Mouse (Mus musculus) right cerebral cortex, postnatal 10 days (tissue): ENCODE results near the gene Shld2.
"Not testable (repeated sequence)": the region's sequence is repeated elsewhere in the genome, so short reads cannot be mapped to it uniquely, and the experiment has no call there.

Experiments used
- DNase-seq, 2 experiments: peaks; one replicate each; pipeline ENCODE4 v3.0.0; 2021; ENCODE audit warnings: low spot score in 2 of 2

Shld2 gene

DNA sequence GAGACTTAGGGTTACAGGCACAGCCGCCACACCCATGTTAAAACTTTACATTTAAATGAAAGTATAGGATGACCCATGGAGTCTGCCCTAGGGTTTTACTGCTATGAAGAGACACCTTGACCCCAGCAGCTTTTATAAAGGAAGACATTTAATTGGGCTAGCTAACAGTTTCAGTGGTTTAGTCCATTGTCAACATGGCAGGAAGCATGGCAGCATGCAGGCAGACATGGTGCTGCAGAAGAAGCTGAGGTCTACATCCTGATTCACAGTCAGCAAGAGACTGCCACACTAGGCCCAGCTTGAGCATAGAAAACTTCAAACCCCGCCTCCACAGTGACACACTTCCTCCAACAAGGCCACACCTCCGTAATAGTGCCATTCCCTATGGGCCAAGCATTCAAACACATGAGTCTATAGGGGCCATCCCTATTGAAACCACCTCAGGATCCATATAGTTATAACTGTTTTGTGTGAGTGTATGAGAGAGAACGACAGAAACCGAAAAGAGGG, 13.3 kb upstream of the Shld2 start:
- DNase-seq, result no peak

DNA sequence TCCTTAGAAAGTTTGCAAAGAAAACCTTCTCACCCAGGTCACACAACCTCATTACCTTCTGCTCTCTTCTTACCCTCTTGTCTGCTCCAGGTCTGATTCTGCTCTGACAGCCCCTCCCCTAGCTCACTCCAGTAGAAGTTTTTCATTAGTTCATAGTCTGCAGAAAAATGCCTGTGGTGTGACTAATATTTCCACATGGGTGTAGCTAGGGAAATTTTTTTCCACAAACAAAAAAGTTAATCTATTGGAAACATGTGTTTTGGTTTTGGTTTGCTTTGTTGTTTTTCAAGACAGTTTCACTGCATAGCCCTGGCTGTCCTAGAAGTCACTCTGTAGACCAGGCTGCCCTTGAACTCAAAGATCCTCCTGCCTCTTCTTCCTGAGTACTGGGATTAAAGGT, 7.8 kb upstream of the Shld2 start:
- DNase-seq, result no peak

DNA sequence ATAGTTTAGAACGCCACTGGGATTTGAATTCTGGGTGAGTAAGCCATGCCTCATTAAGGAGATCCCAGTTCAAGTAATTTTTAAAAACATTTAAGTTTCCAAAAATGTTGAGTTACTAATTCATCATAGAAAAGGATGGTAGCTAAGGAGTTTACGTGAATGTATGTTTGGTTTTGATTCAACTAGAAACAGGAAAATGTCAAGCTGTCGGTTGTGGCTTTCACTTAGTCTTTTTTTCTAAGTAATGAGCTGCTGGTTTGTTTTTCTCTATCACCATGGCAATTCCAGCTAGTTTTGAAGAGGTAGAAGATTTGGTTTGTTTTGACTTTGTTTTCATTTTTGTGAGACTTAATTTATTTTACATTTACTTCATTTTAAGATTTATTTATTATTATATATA, 7.1 kb upstream of the Shld2 start:
- DNase-seq, result no peak

DNA sequence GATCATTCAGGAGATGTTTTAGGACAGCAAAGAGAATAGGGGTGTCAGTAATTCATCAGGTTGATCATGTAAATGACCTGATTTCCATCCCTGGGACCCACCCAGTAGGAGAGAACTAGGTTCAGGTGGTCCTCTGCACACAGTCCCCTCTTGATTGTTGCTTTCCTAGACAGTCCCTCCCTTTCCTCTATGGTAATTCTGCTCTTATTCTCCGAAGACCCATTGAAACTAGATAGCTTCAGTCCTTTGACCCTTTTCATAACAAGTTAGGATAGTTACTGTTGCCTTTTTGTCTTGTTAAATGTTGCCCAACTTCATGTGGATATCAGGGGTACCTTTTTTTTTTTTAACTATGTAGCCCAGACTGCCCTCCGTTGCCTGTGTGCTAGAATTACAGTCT, 6.1 kb upstream of the Shld2 start:
- no peak for DNase-seq

DNA sequence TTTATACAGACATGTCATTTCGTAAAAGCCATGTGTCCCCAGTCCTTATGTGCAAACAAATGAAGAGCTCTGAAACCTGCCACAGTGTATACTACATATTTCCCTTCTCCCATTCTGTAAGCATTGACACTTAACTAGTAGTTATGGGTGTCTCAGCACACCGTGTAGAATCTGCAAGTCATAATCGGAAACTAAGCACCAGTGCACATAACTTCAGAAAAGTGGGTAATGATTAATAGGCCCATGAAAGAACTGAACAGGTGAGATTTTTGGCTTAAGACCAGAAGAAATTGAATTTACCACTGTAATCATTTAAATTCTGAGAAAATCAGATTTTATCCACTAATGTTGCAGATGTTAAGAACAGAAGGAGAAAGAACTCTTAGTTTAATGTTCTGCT, 4.5 kb upstream of the Shld2 start:
- no peak for DNase-seq

DNA sequence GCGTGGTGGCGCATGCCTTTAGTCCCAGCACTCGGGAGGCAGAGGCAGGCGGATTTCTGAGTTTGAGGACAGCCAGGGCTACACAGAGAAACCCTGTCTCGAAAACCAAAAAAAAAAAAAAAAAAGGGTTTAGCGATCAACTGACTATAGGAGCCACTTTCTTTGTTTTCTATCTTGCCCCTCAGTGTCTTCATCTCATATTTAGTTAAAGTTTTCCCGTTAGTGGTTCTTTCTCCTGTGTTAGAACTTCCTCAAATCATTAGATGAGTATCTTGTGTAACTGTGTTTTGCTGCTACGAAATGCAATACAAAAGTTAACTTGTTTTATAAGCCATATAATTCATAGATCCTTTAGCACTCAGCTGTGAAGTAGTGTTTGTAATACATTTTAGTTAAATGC, 4.1 kb upstream of the Shld2 start:
- not testable (repeated sequence) for DNase-seq

DNA sequence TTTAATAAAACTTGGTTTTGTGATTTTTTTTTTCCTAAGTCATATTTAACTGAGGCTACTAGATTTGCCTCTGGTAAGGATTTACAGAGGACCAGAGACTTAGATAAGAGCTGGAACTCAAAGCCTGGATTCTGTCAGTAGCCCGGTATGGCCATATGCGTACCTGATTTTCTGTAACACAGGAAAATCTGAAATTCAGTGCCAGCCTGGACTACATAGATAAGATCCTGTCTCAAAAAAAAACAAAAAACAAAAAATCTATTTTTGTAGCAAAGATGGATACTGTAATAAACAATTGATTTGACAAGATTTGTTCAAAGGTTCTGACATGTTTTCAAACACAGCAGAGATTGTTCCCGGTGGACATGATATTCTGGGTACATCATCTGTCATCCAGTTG, 3.3 kb upstream of the Shld2 start:
- DNase-seq, result no peak

DNA sequence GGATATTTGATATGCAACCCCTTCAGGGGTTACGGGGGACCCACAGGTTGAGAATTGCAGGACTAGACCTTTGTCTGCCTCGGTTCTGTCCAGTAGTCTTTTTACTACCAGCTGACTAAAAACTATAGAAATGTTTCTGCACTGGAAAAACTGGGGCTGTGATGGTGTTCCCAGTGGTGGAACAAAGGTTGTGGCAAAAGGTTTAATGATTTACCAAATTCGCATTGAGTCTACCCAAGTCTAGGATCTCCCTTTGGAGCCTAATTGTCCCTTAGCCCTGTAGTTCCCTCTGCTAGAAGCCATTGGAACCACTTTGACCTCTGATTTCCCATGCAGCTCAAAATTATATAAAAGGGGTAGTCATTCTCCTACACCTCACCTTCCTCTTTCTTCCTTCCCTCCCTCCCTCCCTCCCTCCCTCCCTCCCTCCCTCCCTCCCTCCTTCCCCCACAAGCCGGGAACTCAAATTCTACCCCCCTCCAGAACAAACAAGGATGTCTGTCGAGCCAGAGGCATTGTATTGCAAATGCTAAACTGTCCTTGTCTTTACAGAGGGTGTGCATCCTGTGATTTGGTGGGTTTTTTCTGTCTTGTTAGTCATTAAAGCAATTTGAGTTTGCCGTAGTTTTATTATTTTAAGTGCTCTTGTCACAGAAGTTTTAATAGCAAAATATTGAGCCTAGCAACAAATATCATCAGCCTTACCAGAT, 2.2 kb upstream of the Shld2 start:
- no peak for DNase-seq

DNA sequence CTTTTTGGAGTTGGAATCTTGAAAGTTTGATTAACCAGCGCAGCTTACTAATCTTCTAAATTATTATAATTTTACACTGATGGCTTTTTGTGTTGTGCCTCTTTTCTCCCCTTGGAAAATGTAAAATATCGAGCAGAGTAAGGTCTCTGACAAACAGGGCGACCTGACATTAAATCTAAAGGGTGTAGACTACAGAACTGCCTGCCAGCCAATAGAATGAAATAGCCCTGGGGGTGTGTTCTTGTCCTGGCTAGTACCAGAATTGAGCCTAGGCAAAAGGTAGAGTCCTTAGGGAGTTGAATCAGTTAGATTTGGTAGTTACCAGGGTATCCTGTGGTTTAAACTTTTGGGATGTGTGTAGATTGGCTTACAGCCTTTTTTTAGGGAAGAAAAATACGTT, 1.4 kb upstream of the Shld2 start:
- no peak for DNase-seq

DNA sequence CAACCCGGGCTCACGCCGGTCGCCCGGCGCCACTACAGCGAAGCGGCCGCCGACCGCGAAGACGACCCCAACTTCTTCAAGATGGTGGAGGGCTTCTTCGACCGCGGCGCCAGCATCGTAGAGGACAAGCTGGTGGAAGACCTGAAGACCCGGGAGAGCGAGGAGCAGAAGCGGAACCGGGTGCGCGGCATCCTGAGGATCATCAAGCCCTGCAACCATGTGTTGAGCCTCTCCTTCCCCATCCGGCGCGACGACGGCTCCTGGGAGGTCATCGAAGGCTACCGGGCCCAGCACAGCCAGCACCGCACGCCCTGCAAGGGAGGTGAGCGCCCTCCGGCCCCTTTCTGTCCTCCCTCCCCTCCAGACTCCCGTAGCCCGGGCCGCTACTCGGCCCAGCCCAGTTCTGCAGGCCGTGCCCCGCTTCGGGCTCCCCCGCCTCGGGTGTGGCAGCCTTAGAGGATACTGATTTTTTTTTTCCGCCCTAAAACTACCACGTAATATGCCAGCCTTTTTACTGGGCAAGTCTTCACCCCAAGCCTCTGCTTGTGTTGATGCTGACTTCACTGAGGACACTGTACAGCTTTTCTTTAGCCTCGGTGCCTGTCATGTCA, 833 bp upstream of the Shld2 start:
- DNase-seq, result peak; percentile 56 to 65

DNA sequence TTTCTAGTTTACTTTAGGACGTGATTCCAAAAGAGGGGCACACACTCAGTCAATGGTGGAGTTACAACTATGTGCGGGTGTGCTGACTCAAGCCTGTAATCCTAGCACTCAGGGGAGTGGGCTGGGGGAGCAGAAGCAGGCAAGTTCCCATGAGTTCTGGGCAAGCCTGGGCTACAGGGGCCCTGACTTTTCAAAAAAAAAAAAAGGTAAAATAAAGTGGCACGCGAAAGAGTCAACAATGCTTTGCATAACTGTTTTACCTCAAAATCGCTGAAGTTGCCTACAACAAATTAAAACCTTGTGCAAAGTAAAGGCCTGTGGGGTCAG, 423 bp downstream of the Shld2 start:
- DNase-seq, result no peak

DNA sequence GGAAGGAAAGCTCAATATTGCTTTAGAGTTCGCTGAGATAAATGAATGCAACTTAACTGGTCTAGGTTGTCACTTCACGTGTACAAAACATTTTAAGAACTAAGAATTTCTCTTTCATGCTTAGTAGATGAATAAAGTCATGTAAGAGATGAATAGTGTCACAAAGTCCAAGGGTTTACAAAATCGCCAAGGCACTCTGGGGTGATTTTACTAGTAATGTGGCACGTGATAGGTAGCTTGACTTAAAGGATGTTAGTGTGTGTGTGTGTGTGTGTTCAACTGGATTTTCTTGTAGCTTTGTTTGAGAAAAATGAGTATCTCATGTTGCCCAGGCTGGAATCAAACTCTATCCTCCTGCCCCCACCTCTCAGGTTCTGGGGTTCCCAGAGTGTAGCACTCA, 1.0 kb downstream of the Shld2 start:
- no peak for DNase-seq

DNA sequence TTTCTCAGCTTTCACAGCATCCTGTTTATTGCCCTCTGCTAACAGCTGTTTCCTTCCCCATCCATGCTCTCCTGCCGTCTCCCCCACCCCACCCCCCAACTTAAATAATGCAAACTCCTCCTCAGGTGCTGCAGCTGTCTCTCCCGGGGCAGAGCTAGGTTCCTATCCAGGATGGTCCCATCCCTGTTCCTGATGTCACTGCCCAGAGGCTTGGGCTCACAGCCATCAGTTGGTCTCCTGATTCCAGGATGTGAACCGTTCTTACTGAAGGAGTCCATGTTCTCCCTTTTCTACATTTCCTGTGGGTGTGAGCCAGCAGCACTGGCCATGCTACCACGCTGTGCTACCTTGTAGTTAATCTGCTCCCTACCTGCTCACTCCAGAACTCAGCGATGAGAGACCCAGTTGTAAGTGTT, 7.0 kb downstream of the Shld2 start:
- no peak for DNase-seq

DNA sequence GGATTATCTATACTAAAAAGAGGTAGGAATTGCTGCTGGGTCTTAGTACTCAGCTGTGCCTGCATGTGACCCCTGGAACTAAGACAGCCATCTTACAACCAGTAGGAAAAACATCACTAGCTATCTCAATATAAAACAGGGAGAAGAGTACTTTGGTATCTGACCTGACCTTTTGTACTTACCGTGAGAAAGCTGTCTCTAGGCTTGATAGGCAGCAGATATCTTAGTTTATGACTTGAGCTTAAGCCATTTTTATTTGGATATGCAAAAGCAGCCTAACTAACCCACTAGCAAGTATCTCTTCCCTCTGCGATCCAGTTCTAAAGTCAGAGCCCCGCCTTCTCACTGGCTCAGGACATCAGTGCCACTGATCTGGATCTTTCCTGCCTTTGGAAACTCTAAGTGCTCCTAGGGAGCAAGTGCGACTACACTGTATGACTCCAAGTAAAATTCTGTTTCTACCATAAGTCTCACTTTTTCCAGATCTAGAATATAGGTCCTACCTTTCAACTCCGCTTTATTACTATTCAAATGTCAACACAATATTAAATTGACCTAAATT, 7.5 kb downstream of the Shld2 start:
- no peak for DNase-seq

DNA sequence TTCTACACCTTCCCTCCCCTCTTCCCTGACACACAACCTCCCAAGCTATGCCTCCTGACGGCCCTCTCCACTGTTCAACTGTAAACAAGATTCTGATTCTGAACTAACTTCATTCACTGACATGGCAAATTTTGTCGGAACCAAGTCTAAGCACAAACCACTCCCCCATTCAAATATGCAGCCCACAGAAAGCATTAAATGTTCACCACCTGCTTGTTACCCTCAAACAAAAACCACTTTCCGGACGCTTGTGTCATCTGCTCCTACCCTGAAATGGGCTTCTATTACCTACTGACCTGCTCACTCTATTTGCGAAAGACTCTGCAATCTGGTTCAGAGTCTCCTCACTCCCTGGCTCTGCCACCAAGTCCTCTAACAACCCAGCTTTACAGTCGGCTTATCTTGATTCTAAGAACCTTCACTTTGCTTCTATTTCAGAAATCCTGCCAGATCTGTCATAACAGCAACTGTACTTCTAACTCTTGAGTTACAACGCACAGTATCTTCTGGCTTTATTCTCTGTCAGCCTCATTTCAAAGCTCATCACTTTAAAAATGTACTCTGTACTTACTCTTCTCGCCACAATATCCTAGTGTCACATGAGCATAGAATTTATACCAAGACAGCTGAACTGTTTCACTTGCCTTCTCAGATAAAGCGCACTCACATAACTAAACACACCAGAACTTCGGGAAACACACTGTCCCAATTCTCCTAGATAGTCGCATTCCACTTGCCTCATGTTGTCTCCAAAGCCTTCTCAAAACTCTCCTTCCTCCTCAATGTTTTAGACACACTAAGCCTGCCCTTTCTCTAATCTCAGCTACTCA, 11.2 kb downstream of the Shld2 start:
- DNase-seq, result no peak

DNA sequence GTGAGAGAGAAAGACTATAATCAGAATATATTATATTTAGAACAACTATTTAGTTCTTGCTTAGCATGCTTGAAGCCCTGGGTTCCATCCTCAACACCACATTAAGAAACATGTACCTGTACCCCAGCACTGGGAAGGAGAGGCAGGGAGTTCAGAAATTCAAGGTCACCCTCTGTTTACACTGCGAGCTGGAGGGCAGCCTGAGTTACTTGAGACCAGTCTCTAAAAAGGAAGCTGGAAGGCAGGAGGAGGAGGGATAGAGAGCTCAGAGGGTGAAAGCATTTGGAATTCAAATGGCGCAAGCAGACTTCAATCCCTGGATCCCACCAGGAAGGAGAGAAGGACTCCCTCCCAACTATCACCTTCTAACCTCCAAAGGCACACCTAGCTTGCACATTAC, 12.7 kb downstream of the Shld2 start:
- DNase-seq, result no peak

DNA sequence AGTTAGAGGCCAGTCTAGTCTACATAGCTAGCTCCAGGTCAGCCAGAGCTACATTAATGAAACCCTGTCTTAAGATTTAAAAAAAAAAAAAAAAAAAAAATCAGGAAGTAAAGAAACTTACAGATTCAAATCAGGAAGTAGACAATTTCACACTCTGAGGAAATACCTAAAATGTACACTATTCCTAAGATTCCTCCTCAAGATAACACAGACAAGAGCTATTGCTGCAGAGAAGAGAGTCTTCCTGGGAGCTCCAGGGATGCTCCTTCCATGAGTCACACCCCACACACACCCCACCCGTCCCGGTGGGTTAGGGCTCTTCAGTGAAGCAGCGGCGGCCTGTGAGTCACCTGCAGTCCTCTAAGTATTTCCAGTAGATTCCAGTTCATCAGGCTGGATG, 13.3 kb downstream of the Shld2 start:
- no peak for DNase-seq

DNA sequence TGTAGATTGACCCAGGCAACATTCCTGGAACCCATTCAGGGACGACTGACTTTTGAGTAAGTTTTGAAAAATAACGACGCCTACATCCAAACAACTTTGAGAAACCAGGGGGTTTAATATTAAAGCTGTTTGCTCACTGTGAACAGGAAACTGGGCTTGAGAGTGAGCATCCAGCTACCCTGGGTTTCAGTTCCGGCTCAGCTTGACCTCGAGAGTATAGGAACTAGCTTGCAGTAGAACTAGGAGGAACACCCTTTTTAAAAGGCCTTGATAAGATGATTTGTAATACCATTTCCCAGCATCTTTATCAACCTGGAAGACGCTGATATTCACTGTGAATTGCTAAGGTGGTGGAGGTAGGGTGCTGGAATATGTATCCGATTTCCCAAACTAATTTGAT, 13.9 kb downstream of the Shld2 start:
- DNase-seq, result no peak

DNA sequence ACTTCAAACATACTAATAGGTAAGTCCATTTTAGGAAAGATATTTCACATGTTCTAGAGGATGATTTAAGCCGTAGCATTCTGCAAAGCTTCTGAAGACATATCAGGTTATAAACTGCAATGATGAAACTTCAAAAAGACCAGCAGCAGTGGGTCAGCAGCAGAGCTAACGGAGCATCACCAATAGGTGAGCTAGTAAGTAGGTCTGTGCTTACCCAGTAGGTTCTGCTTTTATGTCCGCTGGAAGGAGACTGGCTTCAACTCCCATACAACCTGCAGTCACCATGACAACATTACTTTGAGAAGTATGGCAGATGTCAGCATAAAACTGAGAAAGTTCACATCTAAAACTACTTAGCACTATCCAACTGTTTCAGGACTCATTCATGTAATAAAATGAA, 16.7 kb downstream of the Shld2 start:
- no peak for DNase-seq

DNA sequence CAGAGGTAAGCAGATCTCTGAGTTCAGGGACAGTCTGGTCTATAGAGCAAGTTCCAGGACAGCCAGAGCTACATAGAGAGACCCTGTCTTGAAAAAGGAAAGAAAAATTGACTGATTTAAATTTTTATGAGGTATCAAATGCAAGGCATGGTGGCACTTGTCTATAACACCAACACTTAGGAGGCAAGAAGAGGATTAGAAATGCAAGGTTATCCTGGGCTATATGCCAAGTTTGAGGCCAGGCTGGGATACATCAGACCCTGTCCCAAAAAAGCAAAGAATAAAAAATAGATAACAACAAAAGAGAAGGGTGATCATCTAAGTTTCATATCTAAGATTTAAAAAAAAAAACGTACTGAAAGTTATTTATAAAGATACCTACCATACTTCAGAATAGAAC, 20.1 kb downstream of the Shld2 start:
- no peak for DNase-seq

DNA sequence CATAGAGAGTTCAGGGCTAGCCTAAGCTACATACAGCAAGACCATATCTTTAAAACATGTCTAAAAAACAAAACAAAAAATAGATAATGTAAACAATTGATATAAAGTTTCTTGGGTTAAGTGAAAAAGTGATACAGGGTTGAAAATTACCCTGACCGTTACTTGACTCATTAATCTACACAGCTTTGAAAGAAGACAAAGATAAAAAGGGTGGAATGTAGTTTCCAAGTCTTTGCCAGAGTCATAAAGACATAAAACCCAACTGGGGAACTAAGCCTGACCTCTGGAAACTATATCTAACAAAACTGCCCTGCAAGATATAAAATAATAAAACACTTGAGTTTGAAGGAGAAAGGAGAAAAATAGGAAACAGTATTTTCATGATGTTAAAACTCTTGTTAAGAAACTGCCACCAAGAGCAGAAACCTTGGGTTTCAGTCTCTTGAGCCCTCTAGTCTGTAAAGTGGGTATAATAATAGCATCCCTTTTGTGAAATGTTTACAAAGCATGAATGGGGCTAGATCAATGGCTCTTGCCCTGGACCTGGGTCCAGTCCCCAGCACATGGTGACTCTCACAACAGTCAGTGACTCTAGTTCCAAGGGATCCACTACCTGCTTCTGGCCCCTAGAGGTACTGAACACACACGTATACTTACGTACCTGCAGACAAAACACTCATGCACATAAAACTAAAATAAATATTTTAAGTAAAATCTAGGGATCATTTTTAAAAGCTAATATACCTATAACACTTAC, 20.9 kb downstream of the Shld2 start:
- no peak for DNase-seq

DNA sequence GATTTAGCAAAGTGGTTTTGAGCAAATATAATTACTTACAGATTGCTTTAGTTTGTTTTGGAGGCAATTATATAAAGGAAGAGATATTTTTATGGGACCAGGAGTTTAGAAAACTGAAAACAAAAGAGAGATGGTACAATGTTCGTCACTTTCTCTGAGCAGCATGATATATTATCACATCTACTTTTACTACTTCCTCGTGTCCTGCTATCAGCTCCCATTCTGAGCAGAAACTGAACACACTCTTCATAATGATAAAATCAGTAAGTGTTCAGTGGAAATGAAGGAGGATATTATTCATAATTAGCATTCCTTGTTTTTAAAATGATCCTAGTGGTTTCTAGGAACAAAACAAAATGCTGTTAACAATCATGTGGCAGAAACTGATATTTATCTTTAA, 21.9 kb downstream of the Shld2 start:
- no peak for DNase-seq
